Mouse (Mus musculus) heart, postnatal 0 days (tissue): Measurements from ENCODE around the gene Palld. TPM values are rescaled to one million over a fixed set of nuclear protein-coding genes. Genes with fewer than 3 reads are reported as not detected.

ENCODE experiments used
- ATAC-seq: fragments of 200-750 bp; cut with Nextera tagmentation; 2 replicates; pipeline ENCODE4 v1.8.0; 2017; ENCODE audit warnings: low read depth, moderate number of reproducible peaks, moderate library complexity; ENCODE audit not compliant: insufficient read depth
- DNase-seq: peaks from one replicate; pipeline ENCODE4 v3.0.0-alpha.2; 2016; ENCODE audit warnings: low spot score
- H3K27ac ChIP-seq: fragments of 300-500 bp; sonication (generic); 2 replicates; pipeline ENCODE4 v1.5.1; 2014; ENCODE audit warnings: low read depth, mild to moderate bottlenecking
- H3K27me3 ChIP-seq: fragments of 300-500 bp; sonication (generic); 2 replicates; pipeline ENCODE4 v1.6.1; 2014; ENCODE audit warnings: low read length, mixed read lengths; ENCODE audit not compliant: control insufficient read depth, insufficient read depth
- H3K36me3 ChIP-seq: fragments of 300-500 bp; sonication (generic); replicated peaks from 2 replicates; pipeline ENCODE4 v1.6.1; 2014; ENCODE audit warnings: low read length, mixed read lengths; ENCODE audit not compliant: control insufficient read depth, insufficient read depth
- H3K4me1 ChIP-seq: fragments of 300-500 bp; sonication (generic); 2 replicates; pipeline ENCODE4 v1.6.1; 2014; ENCODE audit warnings: antibody characterized with exemption; ENCODE audit not compliant: control insufficient read depth, insufficient read depth
- H3K4me2 ChIP-seq: fragments of 300-500 bp; sonication (generic); 2 replicates; pipeline ENCODE4 v1.6.1; 2014; ENCODE audit warnings: low read depth, mild to moderate bottlenecking, low read length, moderate library complexity
- H3K4me3 ChIP-seq: fragments of 300-500 bp; sonication (generic); 2 replicates; pipeline ENCODE4 v1.5.1; 2014; ENCODE audit warnings: low read depth, low read length
- H3K9ac ChIP-seq: fragments of 300-500 bp; sonication (generic); replicated peaks from 2 replicates; pipeline ENCODE4 v1.6.1; 2014; ENCODE audit warnings: low read depth, low read length, mixed read lengths
- H3K9me3 ChIP-seq: fragments of 300-500 bp; sonication (generic); replicated peaks from 2 replicates; pipeline ENCODE4 v1.6.1; 2016; ENCODE audit warnings: low read length; ENCODE audit not compliant: control insufficient read depth
- CTCF ChIP-seq: IDR thresholded peaks from 2 replicates; pipeline ENCODE4 v1.5.1; 2016; ENCODE audit warnings: antibody characterized with exemption, control low read depth, low read depth
- EP300 ChIP-seq: IDR thresholded peaks from 2 replicates; pipeline ENCODE4 v1.6.1; 2016; ENCODE audit warnings: antibody characterized with exemption, low read depth
- WGBS: fragments of 180-500 bp; shearing (Covaris S2); extraction: QIAGEN DNeasy Blood & Tissue Kit; methylation state at CpG from one replicate; pipeline ENCODE4 v1.1.7; 2014; 5-methylcytosine and 5-hydroxymethylcytosine counted together
- polyA plus RNA-seq: library from polyadenylated mRNA; unstranded; fragments of >200 nt; fragmentation: Nextera tagmentation; extraction: Ambion mirVana; gene quantifications from 2 replicates; pipeline ENCODE4 v1.2.1, GENCODE M21; 2015
- total RNA-seq: library from RNA; depleted of rRNA; stranded (reverse); fragments of >200 nt; gene quantifications from 2 replicates; pipeline ENCODE4 v1.2.3, GENCODE M21; 2014; ENCODE audit warnings: low replicate concordance

Gene Palld
- total and polyA plus RNA-seq, 2 experiments from 2014 or later, result 103 to 127 TPM

DNA sequence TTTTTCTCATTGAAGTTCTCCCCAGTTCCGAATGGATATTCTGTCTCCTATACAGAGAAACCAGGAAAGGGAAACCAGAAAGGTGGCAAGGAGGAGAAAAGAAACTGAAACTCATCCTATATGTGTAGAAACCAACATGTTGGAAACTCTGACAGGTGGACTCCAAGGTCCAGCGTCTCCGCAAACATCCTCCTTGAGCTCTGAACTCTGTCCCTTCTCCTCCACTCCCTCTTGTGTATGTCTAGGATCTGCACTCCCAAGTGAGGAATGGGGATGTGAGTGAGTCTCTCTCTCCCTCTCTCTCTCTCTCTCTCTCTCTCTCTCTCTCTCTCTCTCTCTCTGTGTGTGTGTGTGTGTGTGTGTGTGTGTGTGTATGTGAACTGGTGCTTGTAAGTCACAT, 6.8 kb upstream of the Palld start:
- no peak for DNase-seq
- H3K4me2 ChIP-seq, result peak overlapping the region; percentile 58
- H3K27me3 ChIP-seq, result no peaks in the 10 kb centered on the region
- peaks cover 22% of the 10 kb centered on the region; the same call in 1 of the 2 replicates for H3K4me1 ChIP-seq
- 0 out of 2 replicates have a peak overlapping the region, but pooled peaks have one; percentile 5 for H3K4me3 ChIP-seq
- no peaks in the 10 kb centered on the region for H3K9me3 ChIP-seq
- no peak overlapping the region for H3K9ac ChIP-seq
- TF ChIP-seq CTCF (no peak), EP300 (no peak)
- ATAC-seq, result no peak
- 48% methylated on average over 3 of the region's 3 CpGs for WGBS
- H3K27ac ChIP-seq, result peak overlapping the region; percentile 83
- H3K36me3 ChIP-seq, result no peaks in the 10 kb centered on the region

DNA sequence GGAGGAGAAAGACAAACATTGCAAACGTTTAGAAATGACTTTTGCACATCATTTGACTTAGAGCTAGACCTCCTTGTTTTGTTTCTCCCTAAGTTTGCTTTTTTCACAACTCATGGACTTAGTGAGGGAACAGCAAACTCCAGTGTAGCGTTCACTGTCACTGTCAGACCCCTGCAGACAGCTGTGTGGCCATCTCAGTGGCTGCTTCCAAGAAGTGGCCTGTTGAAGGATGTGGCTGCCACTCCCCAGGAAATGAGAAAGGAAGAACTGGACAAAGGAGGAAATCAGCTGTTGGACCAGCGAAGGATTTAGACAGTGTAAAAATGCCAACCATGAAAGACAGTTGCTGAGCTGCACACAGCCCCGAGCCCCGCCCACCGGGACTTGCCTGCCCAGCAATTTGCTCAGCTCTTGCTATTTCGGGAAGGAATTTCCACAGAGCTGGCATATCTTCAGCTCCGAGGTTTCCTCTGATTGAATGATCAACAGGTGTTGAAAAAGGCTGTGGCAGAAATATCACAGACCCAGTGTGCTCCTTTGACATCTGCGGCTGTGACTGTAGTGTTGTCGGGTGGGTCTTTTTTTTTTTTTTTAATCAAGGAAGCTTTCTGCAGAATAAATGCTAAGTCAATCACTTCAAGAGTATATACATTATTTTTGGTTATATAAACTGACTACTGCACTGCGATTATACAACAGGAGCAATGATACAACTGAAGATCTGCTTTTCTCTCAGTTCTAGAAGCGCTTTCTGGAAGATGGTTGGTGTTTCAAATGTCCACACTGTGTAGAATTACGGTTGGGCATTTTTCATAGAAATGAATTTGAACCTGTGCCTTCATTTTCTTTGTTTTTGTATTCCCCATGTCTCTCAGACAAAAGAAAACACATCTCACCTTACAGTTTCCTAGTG, 6.1 kb upstream of the Palld start:
- 0 out of 2 replicates have a peak overlapping the region, but pooled peaks have one; percentile 7 for H3K4me3 ChIP-seq
- H3K4me2 ChIP-seq, result peak overlapping the region; percentile 58
- no peaks in the 10 kb centered on the region for H3K9me3 ChIP-seq
- peak; percentile 95 for TF ChIP-seq EP300
- no peak for TF ChIP-seq CTCF
- H3K4me1 ChIP-seq, result peaks cover 19% of the 10 kb centered on the region; the same call in 1 of the 2 replicates
- H3K27ac ChIP-seq, result peak overlapping the region; percentile 96
- peak; percentile 98 for ATAC-seq
- 9% methylated on average over 13 of the region's 13 CpGs for WGBS
- H3K9ac ChIP-seq, result peak overlapping the region; percentile 40; the same call in 1 of the 2 replicates
- H3K27me3 ChIP-seq, result no peaks in the 10 kb centered on the region
- H3K36me3 ChIP-seq, result no peaks in the 10 kb centered on the region
- peak; percentile 93 for DNase-seq

DNA sequence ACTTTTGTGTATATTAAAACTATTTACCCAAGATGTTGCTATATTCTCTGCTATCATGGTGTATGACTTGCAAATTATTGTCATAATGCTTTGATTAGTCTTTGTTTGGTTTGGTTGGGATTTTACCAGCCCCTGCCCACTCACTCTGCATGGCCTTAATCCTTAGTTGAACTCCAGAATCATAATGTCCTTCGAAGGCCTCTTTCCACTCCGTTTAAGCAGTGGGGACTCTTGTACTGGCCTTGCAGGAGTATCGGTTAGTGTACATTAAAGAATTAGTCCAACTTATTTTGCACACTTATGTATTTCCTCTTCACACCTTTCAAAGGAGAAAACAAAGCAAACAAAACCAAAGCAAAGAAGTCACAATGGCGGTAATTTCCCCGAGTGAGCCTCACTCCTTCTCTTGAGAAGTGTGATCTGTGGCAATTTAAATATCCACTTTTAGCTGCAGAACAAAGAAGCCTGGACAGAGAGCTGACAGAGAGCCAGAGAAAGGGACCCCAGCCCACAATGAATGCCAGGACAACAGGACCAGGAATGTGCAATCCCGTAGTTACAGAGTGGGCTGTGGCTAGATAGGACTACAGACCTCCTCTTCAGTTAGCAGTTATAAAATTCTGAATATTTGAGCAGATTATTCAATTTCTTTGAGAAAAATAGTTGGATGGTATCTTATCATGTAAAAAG, 1.3 kb downstream of the Palld start:
- Histone ChIP-seq H3K27me3 (no peaks in the 10 kb centered on the region), H3K9me3 (no peaks in the 10 kb centered on the region), H3K4me3 (peak overlapping the region; percentile 56), H3K4me2 (peak overlapping the region; percentile 60), H3K36me3 (peaks cover 3% of the 10 kb centered on the region; the same call in 1 of the 2 replicates), H3K4me1 (peaks cover 15% of the 10 kb centered on the region; the same call in 1 of the 2 replicates), H3K9ac (peak overlapping the region; percentile 75), H3K27ac (peak overlapping the region; percentile 85)
- no peak for DNase-seq
- 34% methylated on average over 6 of the region's 6 CpGs for WGBS
- no peak for TF ChIP-seq CTCF
- no peak for TF ChIP-seq EP300
- peak; percentile 10; the same call in 1 of the 2 replicates for ATAC-seq

DNA sequence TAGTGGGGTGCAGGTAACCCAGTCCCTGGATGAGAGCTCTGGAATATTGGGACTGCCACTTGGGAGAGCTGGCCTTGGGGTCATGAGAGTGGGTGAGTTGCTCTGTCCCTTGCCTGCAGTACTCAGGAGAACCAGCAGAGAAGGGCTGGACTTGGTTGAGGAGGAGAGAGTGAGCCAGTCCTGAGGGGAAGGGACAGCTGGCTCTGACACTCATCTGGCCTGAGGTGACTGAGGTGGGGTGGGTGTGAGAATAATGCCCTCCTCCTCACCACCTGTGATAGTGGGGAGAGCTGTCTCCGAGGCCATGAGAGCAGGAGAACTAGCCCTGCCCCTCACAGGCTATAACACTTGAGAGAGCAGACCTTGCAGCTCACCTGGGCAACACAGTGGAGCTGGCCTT, 5.1 kb downstream of the Palld start:
- DNase-seq (no peak), ATAC-seq (peak; percentile 58)
- TF ChIP-seq EP300 (no peak), CTCF (peak; percentile 21; the same call in 1 of the 2 replicates)
- Histone ChIP-seq H3K4me3 (no peak overlapping the region), H3K4me2 (peak overlapping the region; percentile 39), H3K27ac (peak overlapping the region; percentile 52), H3K4me1 (peaks cover 13% of the 10 kb centered on the region), H3K27me3 (no peaks in the 10 kb centered on the region), H3K9me3 (no peaks in the 10 kb centered on the region), H3K9ac (peak overlapping the region; percentile 40; the same call in 1 of the 2 replicates), H3K36me3 (peaks cover 3% of the 10 kb centered on the region; the same call in 1 of the 2 replicates)
- 33% methylated on average over 1 of the region's 1 CpGs for WGBS

DNA sequence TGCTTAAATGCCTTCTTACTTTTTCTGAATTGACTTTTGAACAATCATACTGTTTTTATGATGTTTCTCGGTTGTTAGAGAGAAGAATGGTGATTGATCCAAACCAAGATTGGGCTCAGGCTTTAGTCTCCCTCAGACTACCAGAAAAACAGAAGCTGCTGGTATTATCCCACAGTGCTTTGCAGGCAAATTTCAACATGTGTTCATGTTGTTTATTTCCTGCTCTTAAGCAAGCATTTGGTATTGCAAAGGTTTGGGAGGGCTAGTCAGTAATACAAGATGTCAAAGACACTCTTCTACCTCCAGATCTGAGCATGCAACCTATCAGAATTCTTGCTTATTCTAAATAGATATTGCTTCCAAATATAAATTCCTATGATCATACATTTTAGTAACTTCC, 5.7 kb downstream of the Palld start:
- H3K4me3 ChIP-seq, result no peak overlapping the region
- peaks cover 3% of the 10 kb centered on the region; the same call in 1 of the 2 replicates for H3K36me3 ChIP-seq
- no peaks in the 10 kb centered on the region for H3K9me3 ChIP-seq
- H3K4me1 ChIP-seq, result peaks cover 13% of the 10 kb centered on the region
- DNase-seq, result no peak
- H3K9ac ChIP-seq, result no peak overlapping the region
- 70% methylated on average over 1 of the region's 1 CpGs for WGBS
- no peak for ATAC-seq
- no peak overlapping the region for H3K27ac ChIP-seq
- no peaks in the 10 kb centered on the region for H3K27me3 ChIP-seq
- H3K4me2 ChIP-seq, result peak overlapping the region; percentile 23
- TF ChIP-seq CTCF (no peak), EP300 (no peak)
